Mouse (Mus musculus) R1 (cell line): ENCODE measurements around the gene Parl.

Experiments
- DNase-seq: peaks from one replicate; pipeline ENCODE4 v3.0.0-alpha.2; 2018; ENCODE audit warnings: low read depth, low spot score

Parl gene

GRCm38 (mm10) chr16:20301770-20302649 lies at the start of gene Parl:
Gene Parl, minus strand, starts transcription at chr16:20302387.
- peak; percentile 94 for DNase-seq

- no peak for DNase-seq
Observed at GRCm38 (mm10) chr16:20345464-20345863, 43.3 kb upstream of the Parl start.

GRCm38 (mm10) chr16:20338616-20339015 lies 36.4 kb upstream of the Parl start:
- DNase-seq = peak; percentile 52

- DNase-seq = no peak
Observed at GRCm38 (mm10) chr16:20334918-20335317, 32.7 kb upstream of the Parl start.

- DNase-seq = no peak
Observed at GRCm38 (mm10) chr16:20328306-20328705, 26.1 kb upstream of the Parl start.

GRCm38 (mm10) chr16:20325286-20325685 lies 23.1 kb upstream of the Parl start, which contains the start of gene Cyp2ab1:
Gene Cyp2ab1, minus strand, starts transcription at chr16:20325404.
- no peak for DNase-seq

- no peak for DNase-seq
Observed at GRCm38 (mm10) chr16:20323907-20324306, 21.7 kb upstream of the Parl start.

GRCm38 (mm10) chr16:20322274-20322673 lies 20.1 kb upstream of the Parl start:
- peak; percentile 65 for DNase-seq

- DNase-seq = no peak
Observed at GRCm38 (mm10) chr16:20316770-20317169, 14.6 kb upstream of the Parl start.

GRCm38 (mm10) chr16:20315266-20315665 lies 13.1 kb upstream of the Parl start:
- DNase-seq = no peak

- no peak for DNase-seq
Observed at GRCm38 (mm10) chr16:20312272-20312671, 10.1 kb upstream of the Parl start.

GRCm38 (mm10) chr16:20300076-20300475 lies 2.1 kb downstream of the Parl start:
- no peak for DNase-seq

- DNase-seq = no peak
Observed at GRCm38 (mm10) chr16:20280238-20280637, 21.9 kb downstream of the Parl start.

GRCm38 (mm10) chr16:20279395-20279794 lies 22.8 kb downstream of the Parl start:
- no peak for DNase-seq

GRCm38 (mm10) chr16:20272994-20273393 lies 29.2 kb downstream of the Parl start:
- DNase-seq = no peak

- DNase-seq = no peak
Observed at GRCm38 (mm10) chr16:20271339-20271738, 30.8 kb downstream of the Parl start.

- no peak for DNase-seq
Observed at GRCm38 (mm10) chr16:20265089-20265488, 37.1 kb downstream of the Parl start.

GRCm38 (mm10) chr16:20257926-20258325 lies 44.3 kb downstream of the Parl start:
- peak; percentile 90 for DNase-seq

- DNase-seq = no peak
Observed at GRCm38 (mm10) chr16:20248442-20249174, 53.6 kb downstream of the Parl start.

GRCm38 (mm10) chr16:20247103-20247502 lies 55.1 kb downstream of the Parl start:
- no peak for DNase-seq

GRCm38 (mm10) chr16:20240468-20241414 lies 61.4 kb downstream of the Parl start, which contains the start of gene Map6d1:
Gene Map6d1, minus strand, starts transcription at chr16:20241358.
- peak; percentile 78 for DNase-seq
